Mouse (Mus musculus) embryonic facial prominence, embryonic 10.5 days (tissue): ENCODE data around the gene Phldb1. TPM values are rescaled to one million over a fixed set of nuclear protein-coding genes. Genes with fewer than 3 reads are reported as not detected.

ENCODE experiments used
- DNase-seq: peaks from one replicate; pipeline ENCODE4 v3.0.0-alpha.2; 2017; ENCODE audit warnings: low spot score
- H3K27ac ChIP-seq: fragments of 300-500 bp; sonication (generic); replicated peaks from 2 replicates; pipeline ENCODE4 v1.5.1; 2016; ENCODE audit warnings: mild to moderate bottlenecking
- H3K27me3 ChIP-seq: fragments of 300-500 bp; sonication (generic); replicated peaks from 2 replicates; pipeline ENCODE4 v1.6.1; 2016; ENCODE audit warnings: low read depth, mild to moderate bottlenecking; ENCODE audit not compliant: poor library complexity, severe bottlenecking
- H3K36me3 ChIP-seq: fragments of 300-500 bp; sonication (generic); replicated peaks from 2 replicates; pipeline ENCODE4 v1.6.1; 2016; ENCODE audit warnings: mild to moderate bottlenecking, moderate library complexity
- H3K4me1 ChIP-seq: fragments of 300-500 bp; sonication (generic); 2 replicates; pipeline ENCODE4 v1.6.1; 2016
- H3K4me3 ChIP-seq: fragments of 300-500 bp; sonication (generic); 2 replicates; pipeline ENCODE4 v1.5.1; 2016; ENCODE audit warnings: mild to moderate bottlenecking, moderate library complexity
- H3K9me3 ChIP-seq: fragments of 300-500 bp; sonication (generic); 2 replicates; pipeline ENCODE4 v1.6.1; 2016; ENCODE audit warnings: mild to moderate bottlenecking
- WGBS: fragments of 180-500 bp; shearing (Covaris S2); methylation state at CpG from one replicate; pipeline ENCODE4 v1.1.7; 2016; 5-methylcytosine and 5-hydroxymethylcytosine counted together
- polyA plus RNA-seq: library from polyadenylated mRNA; unstranded; fragments of >200 nt; fragmentation: Nextera tagmentation; extraction: Ambion mirVana; gene quantifications from 2 replicates; pipeline ENCODE4 v1.2.1, GENCODE M21; 2016

The Phldb1 gene
- polyA plus RNA-seq, 1 experiment from 2014 or later = 48.4 TPM

DNA sequence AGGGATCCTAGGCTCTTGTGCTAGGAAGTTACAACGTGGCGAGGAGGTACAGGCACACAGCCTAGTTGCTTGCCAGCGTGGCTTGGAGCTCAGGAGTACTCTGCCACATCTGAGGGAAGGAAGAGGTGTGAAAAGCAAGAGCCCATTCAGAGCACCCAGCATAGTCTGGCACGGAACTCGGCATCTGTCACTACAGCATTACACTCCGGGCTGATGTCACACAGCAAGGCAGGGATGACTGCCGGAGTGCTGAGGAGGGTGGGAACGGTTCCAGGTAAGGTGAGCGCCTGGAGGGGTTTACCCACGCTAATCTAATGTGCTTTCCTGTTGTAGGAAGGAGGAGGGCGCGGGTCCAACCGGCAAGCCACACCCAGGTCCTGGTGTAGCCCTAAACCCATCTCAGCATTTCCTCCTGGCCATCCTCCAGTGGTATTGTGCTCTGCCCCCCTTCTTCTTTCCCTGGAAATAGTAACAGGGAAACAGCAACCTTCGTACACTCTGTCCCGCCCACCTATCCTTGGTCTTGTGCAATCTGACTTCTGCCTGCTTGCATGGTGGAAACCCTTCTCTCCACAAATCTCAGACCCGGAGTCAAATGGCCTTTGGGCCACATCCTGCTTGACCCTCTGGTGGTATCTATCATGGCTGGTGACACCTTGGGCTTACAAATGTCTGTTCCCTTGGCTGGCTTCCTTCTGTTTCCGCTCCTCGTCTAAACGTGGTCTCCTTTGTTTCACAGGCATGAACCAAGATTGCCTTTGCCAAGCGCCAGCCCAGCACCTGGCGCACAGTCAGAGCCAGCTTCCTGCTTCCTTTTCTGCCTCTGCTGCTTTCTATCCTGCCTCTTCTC lies 43.1 kb downstream of the Phldb1 start:
- Histone ChIP-seq H3K27ac (no peak overlapping the region), H3K36me3 (peaks cover 98% of the 10 kb centered on the region), H3K27me3 (no peaks in the 10 kb centered on the region), H3K4me1 (peaks cover 25% of the 10 kb centered on the region), H3K4me3 (no peak overlapping the region), H3K9me3 (no peaks in the 10 kb centered on the region)
- WGBS = 87% methylated on average over 21 of the region's 21 CpGs
- DNase-seq = no peak

DNA sequence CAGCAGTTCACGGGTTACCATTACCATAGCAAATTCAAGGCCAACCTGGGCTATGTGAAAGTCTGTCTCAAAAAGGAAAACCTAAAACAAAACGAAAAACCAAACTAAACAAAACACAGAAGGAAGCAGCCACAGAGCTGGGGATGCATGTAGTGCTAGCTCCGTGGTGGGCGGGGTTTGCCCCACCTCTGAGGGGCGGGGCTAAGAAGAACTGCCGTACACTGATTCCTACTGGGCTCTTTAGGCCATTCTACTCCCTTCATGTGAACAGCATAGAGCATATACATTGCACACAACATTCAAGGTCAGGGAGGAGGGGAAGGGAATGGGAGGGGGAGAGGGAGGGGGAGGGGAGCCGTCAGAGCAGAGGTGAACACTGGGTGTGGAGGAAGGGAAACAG lies 44.4 kb downstream of the Phldb1 start:
- DNase-seq = no peak
- peaks cover 97% of the 10 kb centered on the region for H3K36me3 ChIP-seq
- H3K27ac ChIP-seq = no peak overlapping the region

DNA sequence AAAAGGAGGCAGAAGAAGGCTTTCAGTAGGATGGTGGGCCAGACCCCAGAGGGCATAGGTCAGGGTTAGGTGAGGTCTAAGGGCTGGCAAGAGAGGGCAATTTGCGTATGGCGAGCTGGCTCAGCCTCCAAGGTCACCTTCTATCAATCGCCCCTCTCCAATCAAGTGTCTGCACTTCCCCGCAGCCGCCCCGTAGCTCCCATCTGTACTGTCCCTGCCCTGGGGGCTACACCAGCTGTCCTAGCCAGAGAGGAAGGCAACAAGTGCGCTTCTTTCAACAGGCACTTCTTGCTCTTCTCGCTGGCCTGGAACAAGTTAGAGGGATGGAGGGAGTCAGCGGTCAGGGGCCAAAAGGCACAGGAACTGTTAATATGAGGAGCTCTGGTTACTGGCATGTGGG lies 47.0 kb downstream of the Phldb1 start:
- Histone ChIP-seq H3K9me3 (no peaks in the 10 kb centered on the region), H3K4me3 (no peak overlapping the region), H3K27ac (no peak overlapping the region), H3K36me3 (peaks cover 71% of the 10 kb centered on the region), H3K27me3 (no peaks in the 10 kb centered on the region), H3K4me1 (peaks cover 41% of the 10 kb centered on the region)
- 56% methylated on average over 9 of the region's 9 CpGs for WGBS
- peak; percentile 37 for DNase-seq

More for the DNA sequence above, 44.4 kb downstream of the Phldb1 start:
- Histone ChIP-seq H3K9me3 (no peaks in the 10 kb centered on the region), H3K4me3 (no peak overlapping the region), H3K27me3 (no peaks in the 10 kb centered on the region), H3K4me1 (peaks cover 38% of the 10 kb centered on the region)
- WGBS = 52% methylated on average over 7 of the region's 7 CpGs

DNA sequence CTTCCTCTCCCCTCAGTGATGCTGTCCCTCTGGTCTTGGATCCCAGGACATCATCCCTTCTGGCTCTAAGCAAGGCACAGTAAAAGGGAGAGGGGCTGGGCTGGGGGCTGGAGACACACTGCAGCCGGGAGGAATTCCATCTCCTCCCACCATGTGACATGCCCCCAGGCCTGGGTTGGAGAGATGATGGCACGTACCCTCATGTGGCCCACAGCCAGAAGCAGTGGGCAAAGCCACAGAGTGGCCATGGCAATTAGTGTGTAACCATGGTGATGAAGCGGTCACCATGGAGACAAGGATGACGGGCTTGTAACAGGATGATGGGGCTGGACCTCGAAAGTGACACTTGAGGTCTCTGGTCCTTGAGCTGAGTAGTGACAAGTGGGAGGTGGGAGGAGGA lies 48.4 kb downstream of the Phldb1 start:
- peaks cover 57% of the 10 kb centered on the region for H3K36me3 ChIP-seq
- no peak overlapping the region for H3K4me3 ChIP-seq
- no peaks in the 10 kb centered on the region for H3K9me3 ChIP-seq
- peaks cover 41% of the 10 kb centered on the region for H3K4me1 ChIP-seq
- H3K27ac ChIP-seq = 0 out of 2 replicates have a peak overlapping the region, but pooled peaks have one; percentile 30
- 58% methylated on average over 5 of the region's 5 CpGs for WGBS
- H3K27me3 ChIP-seq = no peaks in the 10 kb centered on the region
- peak; percentile 43 for DNase-seq

DNA sequence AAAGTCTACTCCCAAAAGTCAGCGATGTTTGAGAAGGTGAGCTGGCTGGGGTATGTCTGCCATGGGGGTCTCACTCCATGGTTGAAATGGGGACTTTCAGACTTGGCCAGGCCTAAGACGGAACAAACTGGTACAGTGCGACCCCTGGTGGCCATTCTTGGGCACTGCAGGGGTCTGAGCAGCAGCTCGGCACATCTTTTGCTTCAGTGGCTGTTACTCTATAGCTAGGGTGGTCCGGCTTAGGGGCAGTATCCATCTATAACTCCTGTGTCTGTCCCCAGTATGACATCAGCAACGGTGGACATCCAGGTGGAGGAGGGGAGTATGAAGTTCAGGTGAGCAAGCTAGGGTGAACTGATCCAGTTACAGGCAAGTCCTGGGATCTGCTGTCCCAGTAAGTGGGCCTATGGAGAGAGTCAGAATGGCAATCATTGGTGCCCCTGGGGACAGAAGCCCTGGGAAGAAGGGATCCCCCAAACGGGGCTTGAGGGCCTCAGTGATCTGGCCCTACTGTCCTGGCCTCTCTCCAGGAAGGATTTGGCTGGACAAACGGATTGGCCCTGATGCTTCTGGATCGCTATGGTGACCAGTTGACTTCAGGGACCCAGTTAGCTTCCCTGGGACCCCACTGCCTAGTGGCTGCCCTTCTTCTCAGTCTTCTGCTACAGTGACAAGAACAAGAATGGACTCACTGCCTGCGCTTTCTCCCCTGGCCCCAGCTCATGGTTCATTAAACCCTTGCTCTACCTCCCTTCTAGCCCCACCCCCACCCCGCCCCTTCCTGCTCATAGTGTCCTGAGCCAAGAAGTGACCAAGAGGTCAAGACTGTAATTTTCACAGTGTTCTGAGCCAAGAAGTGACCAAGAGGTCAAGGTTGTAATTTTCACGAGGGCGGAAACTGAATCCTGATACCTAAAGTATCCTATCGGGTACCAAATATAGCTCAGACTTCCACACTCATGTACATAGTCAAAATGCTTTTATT lies 49.4 kb downstream of the Phldb1 start:
- Histone ChIP-seq H3K36me3 (peaks cover 47% of the 10 kb centered on the region), H3K27ac (no peak overlapping the region), H3K4me3 (no peak overlapping the region), H3K9me3 (no peaks in the 10 kb centered on the region), H3K4me1 (peaks cover 33% of the 10 kb centered on the region), H3K27me3 (no peaks in the 10 kb centered on the region)
- 35% methylated on average over 14 of the region's 14 CpGs for WGBS
- peak; percentile 83 for DNase-seq

DNA sequence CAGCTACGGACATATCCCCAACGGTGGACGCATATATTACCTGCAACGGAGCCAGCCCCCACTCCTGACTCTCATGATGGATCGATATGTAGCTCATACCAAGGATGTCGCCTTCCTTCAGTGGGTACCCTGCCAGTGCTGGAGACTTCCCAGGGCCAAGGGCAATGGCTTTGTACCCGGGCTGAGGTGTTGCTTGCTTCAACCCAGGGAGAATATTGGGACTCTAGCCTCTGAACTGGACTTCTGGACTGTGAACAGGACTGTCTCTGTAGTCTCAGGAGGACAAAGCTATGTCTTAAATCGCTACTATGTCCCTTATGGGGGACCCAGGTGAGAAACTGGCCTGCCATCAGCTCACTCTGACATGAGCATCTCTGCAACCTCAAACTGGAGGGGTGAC lies 52.0 kb downstream of the Phldb1 start:
- H3K4me1 ChIP-seq = peaks cover 26% of the 10 kb centered on the region
- H3K4me3 ChIP-seq = no peak overlapping the region
- 90% methylated on average over 8 of the region's 8 CpGs for WGBS
- no peaks in the 10 kb centered on the region for H3K9me3 ChIP-seq
- H3K27me3 ChIP-seq = no peaks in the 10 kb centered on the region
- H3K36me3 ChIP-seq = peaks cover 23% of the 10 kb centered on the region
- DNase-seq = no peak
- no peak overlapping the region for H3K27ac ChIP-seq

DNA sequence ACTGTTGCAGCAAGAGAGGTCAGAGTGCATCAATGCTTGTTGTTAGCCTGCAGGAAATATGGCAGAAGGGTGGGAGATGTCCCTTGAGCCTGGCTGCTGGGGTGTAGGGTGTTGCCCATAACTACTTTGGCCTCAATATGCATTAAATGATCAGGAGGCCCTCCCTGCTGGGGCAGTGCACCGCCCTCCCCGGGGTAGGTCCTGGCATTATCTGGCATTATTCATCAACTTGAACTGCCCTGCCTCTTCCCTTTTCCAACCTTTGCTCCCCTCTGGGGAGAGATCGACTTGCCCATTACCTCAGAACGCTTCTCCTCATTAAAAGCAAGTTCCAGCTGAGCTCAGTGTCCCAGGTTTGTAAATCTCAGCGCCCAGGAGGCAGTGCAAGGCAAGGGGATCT lies 55.4 kb downstream of the Phldb1 start:
- H3K9me3 ChIP-seq = no peaks in the 10 kb centered on the region
- DNase-seq = no peak
- H3K4me3 ChIP-seq = no peak overlapping the region
- no peak overlapping the region for H3K27ac ChIP-seq
- 75% methylated on average over 5 of the region's 5 CpGs for WGBS
- H3K36me3 ChIP-seq = no peaks in the 10 kb centered on the region
- no peaks in the 10 kb centered on the region for H3K27me3 ChIP-seq
- H3K4me1 ChIP-seq = no peaks in the 10 kb centered on the region

DNA sequence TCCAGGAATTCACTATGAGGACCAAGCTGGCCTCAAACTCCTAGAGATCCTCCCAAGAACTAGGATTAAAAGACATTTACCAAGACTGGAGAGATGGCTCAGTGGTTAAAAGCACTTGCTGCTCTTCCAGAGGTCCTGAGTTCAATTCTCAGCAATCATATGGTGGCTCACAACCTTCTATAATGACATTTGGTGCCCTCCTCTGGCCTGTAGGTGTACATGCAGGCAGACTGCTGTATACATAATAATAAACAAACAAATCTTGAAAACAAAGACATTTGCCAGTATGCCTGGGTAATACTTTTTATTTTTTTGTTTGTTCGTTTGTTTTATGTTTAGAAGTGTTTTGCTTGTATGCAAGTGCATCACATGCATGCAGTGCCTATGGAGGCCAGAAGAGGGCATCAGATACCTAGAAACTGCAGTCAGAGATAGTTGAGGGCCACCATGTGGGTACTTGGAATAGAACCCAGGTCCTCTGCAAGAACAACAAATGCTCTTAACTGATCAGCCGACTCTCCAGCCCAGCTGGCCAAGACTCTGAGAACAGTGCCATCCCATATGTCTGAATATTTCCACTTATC lies 56.6 kb downstream of the Phldb1 start:
- 93% methylated on average over 2 of the region's 2 CpGs for WGBS
- no peak for DNase-seq
- no peak overlapping the region for H3K4me3 ChIP-seq

DNA sequence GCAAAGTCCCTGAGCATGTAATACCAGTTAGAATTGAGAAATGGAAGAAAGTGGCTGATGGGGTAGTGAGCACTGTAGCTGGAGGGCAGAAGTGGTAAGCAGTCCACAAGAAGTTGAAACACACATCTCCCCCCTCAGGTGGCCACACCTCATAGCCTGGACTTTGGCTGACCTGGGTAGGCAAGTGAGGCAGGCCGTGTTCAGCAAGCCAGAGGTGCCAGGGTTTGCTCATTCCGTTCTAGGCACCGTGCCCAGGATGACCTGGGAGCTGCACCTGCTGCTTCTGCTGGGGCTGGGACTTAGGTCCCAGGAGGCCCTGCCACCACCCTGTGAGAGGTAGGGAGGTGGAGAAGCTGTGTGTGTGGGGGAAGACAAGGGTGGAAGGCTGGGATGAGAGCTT lies 62.0 kb downstream of the Phldb1 start, which contains the start of gene Treh:
Gene Treh (plus strand): TSS at position 229 of the 400 bp plus-strand sequence.
- WGBS = 84% methylated on average over 3 of the region's 3 CpGs
- no peaks in the 10 kb centered on the region for H3K9me3 ChIP-seq
- H3K36me3 ChIP-seq = no peaks in the 10 kb centered on the region
- DNase-seq = no peak
- H3K4me3 ChIP-seq = no peak within 1 kb of the TSS
- H3K27ac ChIP-seq = no peak within 1 kb of the TSS
- H3K4me1 ChIP-seq = no peaks in the 10 kb centered on the region
- no peaks in the 10 kb centered on the region for H3K27me3 ChIP-seq

More for the DNA sequence above, 56.6 kb downstream of the Phldb1 start:
- no peaks in the 10 kb centered on the region for H3K9me3 ChIP-seq
- no peaks in the 10 kb centered on the region for H3K4me1 ChIP-seq
- H3K27ac ChIP-seq = no peak overlapping the region
- no peaks in the 10 kb centered on the region for H3K27me3 ChIP-seq
- H3K36me3 ChIP-seq = no peaks in the 10 kb centered on the region

DNA sequence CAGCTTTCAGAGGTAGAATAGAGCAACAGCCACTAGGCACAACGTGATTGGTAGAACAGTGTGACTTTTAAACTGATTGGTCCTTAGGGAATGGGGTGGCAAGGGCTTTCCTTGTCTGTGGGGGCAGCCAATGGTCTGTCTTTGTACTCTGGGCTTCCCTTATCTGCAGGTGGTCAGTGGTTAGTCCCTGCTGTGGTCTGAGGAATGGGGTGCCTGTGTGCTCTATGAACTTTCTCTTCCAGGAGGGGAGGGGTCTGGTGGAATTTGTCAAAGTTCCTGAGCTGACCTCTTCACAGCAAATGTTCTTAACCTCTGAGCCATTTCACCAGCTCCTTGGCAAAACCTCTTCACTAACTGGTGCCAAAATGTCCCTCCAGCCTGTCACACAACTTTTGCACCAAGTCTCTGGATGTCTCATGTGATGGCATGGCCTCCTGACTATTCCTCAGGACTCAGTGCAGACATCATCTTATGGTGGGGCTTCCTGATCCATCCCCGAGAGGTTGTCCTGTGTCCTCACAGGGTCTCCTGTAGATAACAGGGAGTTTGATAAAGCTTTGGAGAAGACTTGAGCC lies 62.6 kb downstream of the Phldb1 start:
- DNase-seq = no peak
- Histone ChIP-seq H3K9me3 (no peaks in the 10 kb centered on the region), H3K4me1 (no peaks in the 10 kb centered on the region), H3K27me3 (no peaks in the 10 kb centered on the region), H3K27ac (no peak overlapping the region), H3K36me3 (no peaks in the 10 kb centered on the region), H3K4me3 (no peak overlapping the region)
- WGBS = 69% methylated on average over 2 of the region's 2 CpGs

DNA sequence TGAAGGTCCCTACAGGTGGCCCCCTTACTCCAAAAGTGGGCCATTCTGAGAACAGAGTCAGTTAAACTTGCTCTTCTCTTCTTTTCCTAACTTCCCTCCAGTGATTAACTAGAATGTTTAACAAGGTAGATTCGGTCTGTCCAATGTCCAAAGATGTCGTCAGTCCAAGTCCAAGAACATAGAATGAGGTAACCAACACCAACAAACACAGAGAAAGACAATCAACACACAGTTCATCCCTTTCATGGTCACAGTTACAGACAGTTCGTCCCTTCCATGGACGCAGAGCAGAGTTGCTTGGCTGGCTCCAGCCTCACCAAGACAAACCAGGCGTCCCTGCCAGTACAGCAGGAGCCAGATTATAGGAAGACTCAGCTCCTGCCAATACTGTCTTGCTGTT lies 63.6 kb downstream of the Phldb1 start:
- no peak overlapping the region for H3K4me3 ChIP-seq
- no peaks in the 10 kb centered on the region for H3K4me1 ChIP-seq
- DNase-seq = no peak
- H3K9me3 ChIP-seq = no peaks in the 10 kb centered on the region
- 91% methylated on average over 5 of the region's 5 CpGs for WGBS
- no peaks in the 10 kb centered on the region for H3K36me3 ChIP-seq
- no peak overlapping the region for H3K27ac ChIP-seq
- no peaks in the 10 kb centered on the region for H3K27me3 ChIP-seq

DNA sequence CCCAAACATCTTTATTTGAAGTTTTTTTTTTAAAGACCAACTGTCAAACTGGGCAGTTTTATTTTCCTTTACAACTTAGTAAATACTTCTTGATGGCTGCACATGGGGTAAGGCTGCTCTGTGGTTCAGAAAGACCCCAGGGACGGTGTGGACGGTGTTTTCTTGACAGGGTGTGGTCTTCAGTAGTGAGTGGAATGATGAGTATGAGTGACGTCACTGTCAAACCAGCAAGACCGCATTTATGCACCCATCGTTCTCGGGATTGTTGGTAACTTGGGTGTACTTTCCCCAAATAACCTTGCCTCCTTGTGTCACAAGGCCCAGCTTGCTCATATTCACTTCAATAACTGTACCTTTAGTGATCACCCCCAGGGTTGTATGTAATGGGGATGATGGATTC lies 71.3 kb downstream of the Phldb1 start:
- DNase-seq = no peak
- Histone ChIP-seq H3K27ac (no peak overlapping the region), H3K4me1 (no peaks in the 10 kb centered on the region), H3K27me3 (no peaks in the 10 kb centered on the region), H3K36me3 (no peaks in the 10 kb centered on the region), H3K9me3 (no peaks in the 10 kb centered on the region), H3K4me3 (no peak overlapping the region)
- 89% methylated on average over 6 of the region's 6 CpGs for WGBS
